Mouse (Mus musculus) spleen, adult 2 months (tissue): ENCODE results near the gene Rnaseh2a.

ENCODE experiments used
- CTCF ChIP-seq: fragments of 200-500 bp; IDR thresholded peaks from 2 replicates; pipeline ENCODE4 v1.5.1; 2011; ENCODE audit warnings: mild to moderate bottlenecking, inconsistent platforms; ENCODE audit not compliant: insufficient read depth, insufficient read length, insufficient replicate concordance; ENCODE audit errors: extremely low read depth
- POLR2A ChIP-seq: fragments of 200-500 bp; IDR thresholded peaks from 2 replicates; pipeline ENCODE4 v1.6.1; 2011; ENCODE audit warnings: low read depth, low read length, inconsistent platforms

GRCm38 (mm10) chr8:84976031-84976762 is 6.6 kb upstream of the Rnaseh2a start:
- TF ChIP-seq CTCF = no peak
- TF ChIP-seq POLR2A = peak; percentile 74; the same call in 1 of the 2 replicates
